Mouse (Mus musculus): Measurements from ENCODE around the gene Armh1.

- TF ChIP-seq EP300 (IDR thresholded peaks at IDR 0.05; ENCODE audit: low read depth) = no peak
- no peak for TF ChIP-seq CTCF (IDR thresholded peaks at IDR 0.05; ENCODE audit: low read depth)
Measured at GRCm38 (mm10) chr4:117277021-117277420, 25.1 kb upstream of the Armh1 start.

Measured in heart, postnatal 0 days (tissue).